Mouse (Mus musculus) frontal cortex, adult (tissue): ENCODE results near the gene Spns3.

Experiments used
- ATAC-seq: cut with Nextera tagmentation; 2 replicates; pipeline ENCODE4 v1.9.2; 2017; ENCODE audit warnings: mild to moderate bottlenecking, moderate library complexity, mixed read lengths; ENCODE audit not compliant: low TSS enrichment

The Spns3 gene

GRCm38 (mm10) chr11:72455694-72456093 is 94.6 kb downstream of the Spns3 start:
- peak; percentile 45 for ATAC-seq

DNA sequence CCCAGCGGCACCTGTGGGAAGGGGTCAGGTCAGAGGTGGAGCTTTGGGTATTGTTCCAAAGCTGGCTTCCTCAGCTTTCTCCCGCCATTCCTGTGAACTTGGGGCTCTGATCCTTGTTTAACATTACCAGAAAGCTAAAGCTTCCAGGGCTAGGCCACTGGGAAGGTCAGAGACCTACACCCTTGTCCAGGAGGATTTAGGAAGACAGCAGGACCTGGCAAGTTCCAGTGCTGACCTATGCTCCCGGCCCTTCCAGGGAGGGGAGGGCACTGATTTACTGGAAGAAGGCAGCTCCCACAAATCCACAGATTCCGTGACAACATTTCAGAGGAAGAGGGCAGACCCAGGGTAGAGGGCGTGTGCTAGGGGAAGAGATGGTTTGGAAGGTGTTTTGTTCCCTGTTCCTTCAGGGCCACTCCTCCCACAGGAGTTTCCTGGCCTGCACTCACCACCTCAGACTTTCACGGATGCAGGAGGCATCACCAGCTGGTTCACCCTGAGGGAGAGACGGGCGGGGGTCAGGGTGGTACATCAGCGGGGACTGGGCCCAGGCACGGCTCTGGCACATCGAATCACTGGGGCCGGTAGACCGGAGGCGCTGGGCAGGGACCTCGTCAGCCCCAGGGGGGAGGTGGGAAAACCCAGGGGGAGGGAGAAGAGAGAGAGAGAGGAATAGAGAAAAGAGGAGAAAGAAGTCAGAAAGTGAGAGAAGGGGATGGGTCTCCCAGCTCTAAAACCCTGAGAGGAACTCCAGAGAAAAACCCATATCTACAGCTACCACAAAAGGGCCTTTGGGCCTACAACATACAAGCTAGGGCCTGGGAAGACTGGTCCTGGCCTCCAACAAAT is 97.0 kb downstream of the Spns3 start:
- no peak for ATAC-seq

DNA sequence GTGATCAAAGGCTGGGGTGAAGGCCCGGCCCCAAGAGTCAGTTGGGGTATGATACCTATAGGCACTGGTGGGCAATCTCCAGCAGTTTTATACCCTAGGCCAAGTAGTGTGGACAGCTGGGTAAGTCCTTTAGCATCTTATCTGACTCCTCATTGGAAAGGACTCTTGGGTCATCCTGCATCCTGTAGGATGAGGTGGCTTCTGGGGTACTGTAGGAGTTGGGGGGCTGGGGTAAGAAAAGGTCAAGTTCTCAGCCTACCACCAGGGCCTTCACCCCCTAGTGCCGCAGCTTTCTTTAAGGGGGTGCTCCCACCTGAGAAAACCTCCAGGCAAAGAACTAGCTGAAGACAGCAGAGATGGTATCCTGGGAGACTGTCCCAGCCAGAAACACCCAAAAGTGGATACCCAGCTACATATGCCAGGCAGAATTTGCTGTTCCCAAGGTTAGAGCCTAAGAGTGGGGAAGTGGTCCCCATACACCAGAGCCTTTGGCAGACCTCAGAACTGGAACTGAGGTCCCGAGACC is 98.1 kb downstream of the Spns3 start:
- ATAC-seq = no peak

- no peak for ATAC-seq
Measured at GRCm38 (mm10) chr11:72447475-72447874, 102.8 kb downstream of the Spns3 start.

DNA sequence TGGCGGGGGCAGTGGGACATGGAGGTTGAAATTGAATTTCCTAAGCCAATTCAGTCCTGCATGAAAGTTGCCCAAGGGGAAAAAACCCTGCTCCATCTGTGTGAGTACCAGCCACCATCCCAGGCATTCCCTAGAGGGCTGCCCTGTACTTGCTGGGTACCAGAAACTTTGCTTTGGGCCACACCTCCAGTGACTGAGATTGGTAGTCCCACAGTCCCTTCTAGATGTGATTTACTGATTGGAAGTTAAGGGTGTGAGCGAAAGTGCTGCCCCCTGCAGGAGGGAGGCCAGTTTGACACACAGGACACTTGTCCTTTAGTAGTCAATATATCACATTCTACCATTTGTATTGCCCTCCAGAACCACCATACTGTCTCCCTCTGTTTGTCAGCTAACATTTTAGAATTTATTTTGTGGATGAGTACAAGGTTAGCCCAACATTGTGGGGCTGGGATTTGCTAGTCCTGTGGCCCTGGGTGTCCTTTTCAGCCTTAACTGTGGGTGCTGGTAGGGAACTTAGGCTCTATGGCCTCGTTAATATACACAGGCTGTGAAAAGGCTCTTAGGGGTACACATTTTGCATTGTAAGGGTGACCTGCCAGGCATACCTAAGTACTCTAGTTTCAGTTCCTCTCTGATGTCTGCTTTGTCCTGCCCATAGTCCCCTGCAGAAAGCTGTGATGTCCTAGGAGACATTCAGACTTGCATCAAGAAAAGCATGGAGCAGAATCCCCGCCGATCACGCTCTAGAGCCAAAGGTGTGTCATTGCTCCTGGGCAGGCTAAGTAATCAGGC is 103.8 kb downstream of the Spns3 start:
- ATAC-seq = no peak
